Mouse (Mus musculus) bone marrow, adult 2 months (tissue): ENCODE data around the gene Cdk15. TPM values are rescaled to one million over a fixed set of nuclear protein-coding genes. Genes with fewer than 3 reads are reported as not detected.

Experiments used
- H3K27ac ChIP-seq: fragments of 200-500 bp; 2 replicates; pipeline ENCODE4 v1.5.1; 2012; ENCODE audit warnings: low read depth, mild to moderate bottlenecking, control low read depth, inconsistent platforms, low read length; ENCODE audit not compliant: control insufficient read depth, poor library complexity, insufficient read depth
- H3K4me1 ChIP-seq: fragments of 200-500 bp; 2 replicates; pipeline ENCODE4 v1.6.1; 2011; ENCODE audit warnings: low read length; ENCODE audit not compliant: control insufficient read depth, insufficient read depth
- H3K4me3 ChIP-seq: fragments of 200-500 bp; replicated peaks from 2 replicates; pipeline ENCODE3; 2011; ENCODE audit warnings: mild to moderate bottlenecking, low read depth, low read length, control low read depth; ENCODE audit not compliant: control insufficient read depth
- CTCF ChIP-seq: fragments of 200-500 bp; IDR thresholded peaks from 2 replicates; pipeline ENCODE4 v1.5.1; 2011; ENCODE audit warnings: low read length, control low read depth; ENCODE audit not compliant: control insufficient read depth, insufficient read depth
- POLR2A ChIP-seq: fragments of 200-500 bp; IDR thresholded peaks from 2 replicates; pipeline ENCODE4 v1.6.1; 2011; ENCODE audit warnings: low read depth, mild to moderate bottlenecking, control low read depth, low read length, borderline replicate concordance; ENCODE audit not compliant: control insufficient read depth
- WGBS: fragments of 180-500 bp; shearing (Covaris S2); methylation state at CpG from one replicate; pipeline ENCODE4 v1.1.7; 2018; 5-methylcytosine and 5-hydroxymethylcytosine counted together
- polyA plus RNA-seq: library from polyadenylated mRNA; stranded (reverse); fragments of >200 nt; gene quantifications from 2 replicates; pipeline ENCODE4 v1.2.4, GENCODE M21; 2011; ENCODE audit warnings: low replicate concordance; ENCODE audit not compliant: missing spikeins, insufficient read depth, insufficient read length

Cdk15 gene
- polyA plus RNA-seq, 1 experiment: not detected

DNA sequence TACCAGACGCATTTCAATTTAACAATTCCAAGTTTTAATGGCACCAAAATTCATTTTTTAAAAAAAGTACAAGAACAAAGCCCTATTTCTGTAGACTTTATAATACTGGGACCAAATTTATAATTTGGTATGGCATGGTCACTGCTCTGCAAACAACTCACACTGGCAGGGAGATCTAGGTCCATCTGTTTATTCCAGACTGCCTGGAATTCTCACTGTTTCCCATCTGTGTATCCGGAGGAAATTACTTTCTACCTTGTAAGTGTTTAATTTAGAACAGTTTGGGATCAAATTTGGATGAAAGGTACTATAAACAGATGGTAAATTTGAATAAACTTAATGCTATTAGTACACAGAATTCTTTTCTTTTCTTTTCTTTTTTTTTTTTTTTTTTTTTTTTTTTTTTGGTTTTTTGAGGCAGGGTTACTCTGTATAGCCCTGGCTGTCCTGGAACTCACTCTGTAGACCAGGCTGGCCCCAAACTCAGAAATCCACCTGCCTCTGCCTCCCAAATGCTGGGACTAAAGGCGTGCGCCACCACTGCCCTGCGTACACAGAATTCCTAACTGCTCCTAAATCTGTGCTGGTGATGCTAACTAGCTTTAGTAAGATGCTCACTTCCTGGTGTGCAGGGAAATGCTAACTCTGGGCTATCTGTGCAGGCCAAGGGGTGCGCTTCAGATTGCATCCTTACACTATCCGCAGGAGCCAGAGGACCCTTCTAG lies 34.4 kb upstream of the Cdk15 start:
- H3K4me1 ChIP-seq: no peaks in the 10 kb centered on the region
- H3K27ac ChIP-seq: no peak overlapping the region
- H3K4me3 ChIP-seq: no peak overlapping the region
- WGBS: 88% methylated on average over 7 of the region's 7 CpGs
- TF ChIP-seq POLR2A: no peak
- TF ChIP-seq CTCF: no peak

DNA sequence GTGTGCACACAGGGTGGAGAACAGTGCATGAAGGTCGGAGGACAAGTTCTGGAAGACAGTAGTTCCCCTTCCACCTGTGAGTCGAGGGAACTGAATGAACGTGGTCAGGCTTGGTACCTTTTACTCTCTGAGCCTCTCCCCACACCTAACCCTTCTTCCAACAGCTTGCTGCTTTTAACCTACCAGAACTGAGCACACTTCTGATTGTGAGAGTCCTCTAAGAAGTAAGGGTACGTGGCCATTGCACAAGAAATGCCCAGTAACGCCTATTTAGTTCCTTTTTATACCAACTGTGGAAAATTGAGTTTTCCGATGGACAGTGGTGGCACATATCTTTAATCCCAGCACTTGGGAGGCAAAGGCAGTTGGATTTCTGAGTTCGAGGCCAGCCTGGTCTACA lies 28.2 kb upstream of the Cdk15 start:
- H3K27ac ChIP-seq: no peak overlapping the region
- H3K4me3 ChIP-seq: no peak overlapping the region
- TF ChIP-seq POLR2A (no peak), CTCF (no peak)
- H3K4me1 ChIP-seq: no peaks in the 10 kb centered on the region
- 41% methylated on average over 7 of the region's 7 CpGs for WGBS

DNA sequence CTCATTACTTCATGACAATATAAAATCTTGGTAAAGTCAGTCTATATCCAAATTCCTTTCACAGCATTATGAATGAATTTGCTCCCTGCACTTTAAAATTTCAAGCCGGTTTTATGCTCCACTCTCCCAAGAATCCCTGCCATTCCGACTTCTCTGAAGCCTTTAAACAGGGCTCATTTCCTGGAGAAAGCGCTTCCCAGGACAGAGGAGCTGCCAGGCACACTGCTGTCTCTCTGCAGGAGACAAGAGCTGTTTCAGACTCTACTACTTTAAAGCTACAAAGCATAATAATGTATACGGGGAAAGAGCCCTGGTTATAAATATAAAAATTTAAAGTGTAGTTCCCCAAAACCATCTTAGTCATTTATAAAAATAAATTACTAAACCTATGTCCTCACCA lies 27.5 kb upstream of the Cdk15 start:
- Histone ChIP-seq H3K4me1 (no peaks in the 10 kb centered on the region), H3K4me3 (no peak overlapping the region), H3K27ac (no peak overlapping the region)
- TF ChIP-seq POLR2A (no peak), CTCF (no peak)
- WGBS: 82% methylated on average over 4 of the region's 4 CpGs

DNA sequence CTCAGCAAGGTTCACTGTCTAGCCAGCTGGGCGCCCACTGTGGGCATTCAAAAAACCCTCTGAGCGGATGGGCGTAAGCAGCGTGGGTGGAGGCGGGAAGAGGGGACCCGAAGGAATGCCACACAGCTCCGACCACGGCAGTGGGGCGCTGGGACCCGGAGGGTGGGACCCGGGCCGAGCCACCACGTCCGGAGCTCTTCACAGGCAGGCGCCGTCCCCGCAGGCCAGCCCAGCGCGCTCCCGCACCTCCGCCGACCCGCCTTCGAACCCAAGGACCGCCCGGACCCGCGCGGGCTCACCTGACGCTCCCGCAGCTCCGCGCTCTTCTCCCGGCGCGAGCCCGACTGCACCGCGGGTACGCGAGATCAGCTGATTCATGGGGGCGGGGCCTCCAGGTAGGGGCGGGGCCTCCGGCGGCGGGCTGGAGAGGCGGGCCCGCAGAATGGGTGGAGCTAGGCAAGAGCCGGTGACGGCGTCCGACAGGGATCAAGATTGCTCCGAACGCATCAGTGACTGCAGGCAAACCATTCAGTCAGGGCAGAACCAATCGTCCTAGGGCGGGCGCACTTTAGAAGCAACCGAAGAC lies 19.8 kb upstream of the Cdk15 start, which contains the start of gene Als2:
Gene Als2 (minus strand): TSS at position 376 of the 586 bp plus-strand sequence.
- H3K27ac ChIP-seq: peak within 1 kb of the TSS; percentile 23
- peak within 1 kb of the TSS; percentile 56 for H3K4me3 ChIP-seq
- H3K4me1 ChIP-seq: no peaks in the 10 kb centered on the region
- under 1% methylated on average over 58 of the region's 58 CpGs for WGBS
- TF ChIP-seq POLR2A: peak; percentile 77; the same call in 1 of the 2 replicates
- TF ChIP-seq CTCF: no peak

DNA sequence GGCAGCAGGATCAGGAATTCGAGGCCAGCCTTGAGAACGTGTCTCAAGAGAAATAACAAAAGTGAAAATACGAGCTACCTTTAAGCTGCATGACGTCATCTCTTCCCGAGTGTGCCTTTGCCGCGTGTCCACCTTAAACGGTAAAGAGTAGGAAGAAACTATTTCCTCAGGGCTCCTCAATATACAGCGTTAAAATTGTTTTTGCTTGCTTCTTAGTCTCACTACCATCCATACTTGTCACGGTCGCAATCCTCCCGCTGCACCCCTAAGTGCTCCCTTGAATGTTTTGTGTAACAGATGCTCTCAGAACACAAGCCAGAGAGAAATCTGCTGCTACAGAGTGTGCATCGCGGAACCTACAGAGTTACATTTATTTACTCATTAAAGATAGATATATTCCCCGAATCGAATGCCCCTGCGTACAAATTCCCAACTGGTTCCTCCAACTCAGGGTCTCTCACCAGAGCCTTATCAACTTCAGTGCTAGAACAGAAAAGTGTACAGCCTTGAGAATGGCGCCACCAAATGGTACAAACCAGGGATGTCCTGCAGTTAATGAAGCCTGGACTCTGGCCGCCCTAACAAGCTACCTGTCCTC lies 19.0 kb upstream of the Cdk15 start:
- no peaks in the 10 kb centered on the region for H3K4me1 ChIP-seq
- H3K4me3 ChIP-seq: peak overlapping the region; percentile 56
- under 1% methylated on average over 19 of the region's 19 CpGs for WGBS
- no peak overlapping the region; the same call in 1 of the 2 replicates for H3K27ac ChIP-seq
- TF ChIP-seq CTCF: peak; percentile 65
- no peak for TF ChIP-seq POLR2A

DNA sequence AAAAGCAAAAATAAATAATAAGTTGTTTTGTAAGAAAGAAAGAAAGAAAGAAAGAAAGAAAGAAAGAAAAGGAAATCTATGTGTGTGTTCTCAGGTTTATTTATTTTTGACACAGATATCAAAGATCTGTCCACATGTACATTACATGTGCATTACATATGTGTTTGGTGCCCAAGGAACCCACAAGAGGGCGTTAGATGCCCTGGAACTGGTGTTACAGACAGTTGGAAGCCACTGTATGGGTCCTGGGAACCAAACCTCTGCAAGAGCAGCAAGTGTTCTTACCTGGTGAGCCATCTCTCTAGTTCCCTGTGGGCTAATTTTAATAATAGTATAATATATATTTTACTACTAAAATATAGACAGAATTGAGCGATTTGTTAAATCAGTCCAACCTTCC lies 12.9 kb upstream of the Cdk15 start:
- WGBS: 63% methylated on average over 2 of the region's 2 CpGs
- H3K27ac ChIP-seq: no peak overlapping the region
- no peaks in the 10 kb centered on the region for H3K4me1 ChIP-seq
- no peak overlapping the region for H3K4me3 ChIP-seq
- no peak for TF ChIP-seq POLR2A
- TF ChIP-seq CTCF: no peak

DNA sequence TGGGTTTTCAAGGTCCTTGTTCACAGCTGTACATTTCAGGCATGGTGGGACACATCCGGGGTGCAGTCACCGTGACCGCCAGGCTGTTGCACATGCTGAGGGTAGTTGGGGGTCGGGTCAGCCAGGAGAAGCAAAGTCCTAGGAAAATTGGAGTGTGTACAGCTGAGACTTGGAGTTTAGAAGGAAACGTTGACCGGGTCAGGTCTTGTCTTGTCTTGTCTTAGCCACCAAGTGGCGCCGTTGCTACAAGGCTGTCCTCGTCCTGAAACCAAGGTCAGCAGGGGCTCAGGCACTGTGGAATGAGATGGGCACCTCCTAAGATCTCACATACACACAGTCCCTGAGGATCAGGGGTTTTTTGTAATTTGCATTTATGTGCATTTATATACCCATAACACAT lies 9.1 kb upstream of the Cdk15 start:
- H3K4me1 ChIP-seq: no peaks in the 10 kb centered on the region
- TF ChIP-seq POLR2A (no peak), CTCF (peak; percentile 70)
- H3K27ac ChIP-seq: no peak overlapping the region
- 6% methylated on average over 9 of the region's 9 CpGs for WGBS
- no peak overlapping the region for H3K4me3 ChIP-seq

DNA sequence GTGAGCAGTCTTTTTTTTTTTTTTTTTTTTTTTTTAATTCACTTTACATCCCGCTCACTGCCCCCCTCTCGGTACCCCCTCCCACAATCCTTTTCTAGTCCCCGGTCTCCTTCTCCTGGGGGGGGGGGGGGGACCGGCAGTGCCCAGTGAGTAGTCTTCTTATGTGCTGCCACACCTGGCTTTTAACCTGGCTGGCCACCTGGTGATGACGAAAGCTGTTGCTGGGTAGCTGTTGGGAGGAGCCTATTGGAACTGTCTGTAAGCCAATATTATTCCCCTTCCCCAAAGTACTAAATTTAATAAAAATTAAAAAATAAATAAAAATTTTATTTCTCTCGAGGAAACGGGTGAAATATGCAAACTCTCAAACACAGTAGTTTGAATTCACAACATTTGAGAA lies 3.9 kb upstream of the Cdk15 start:
- Histone ChIP-seq H3K4me3 (no peak overlapping the region), H3K4me1 (no peaks in the 10 kb centered on the region), H3K27ac (no peak overlapping the region)
- no peak for TF ChIP-seq CTCF
- no peak for TF ChIP-seq POLR2A
- 21% methylated on average over 7 of the region's 7 CpGs for WGBS
